Mouse (Mus musculus) hindbrain, embryonic 14.5 days (tissue): ENCODE results near the gene Plau. TPM values are rescaled to one million over a fixed set of nuclear protein-coding genes. Genes with fewer than 3 reads are reported as not detected.

Source experiments
- ATAC-seq: fragments of 200-750 bp; cut with Nextera tagmentation; 2 replicates; pipeline ENCODE4 v1.8.0; 2017; ENCODE audit warnings: moderate number of reproducible peaks, mild to moderate bottlenecking, moderate TSS enrichment, moderate library complexity; ENCODE audit not compliant: low FRiP score
- DNase-seq: peaks from one replicate; pipeline ENCODE4 v3.0.0-alpha.2; 2015; ENCODE audit warnings: low spot score
- H3K27ac ChIP-seq: fragments of 300-500 bp; sonication (generic); 2 replicates; pipeline ENCODE4 v1.5.1; 2014; ENCODE audit warnings: mild to moderate bottlenecking, moderate library complexity
- H3K27me3 ChIP-seq: fragments of 300-500 bp; sonication (generic); 2 replicates; pipeline ENCODE4 v1.6.1; 2014; ENCODE audit warnings: mild to moderate bottlenecking, low read length, mixed read lengths; ENCODE audit not compliant: control insufficient read depth, insufficient read depth
- H3K36me3 ChIP-seq: fragments of 300-500 bp; sonication (generic); replicated peaks from 2 replicates; pipeline ENCODE4 v1.6.1; 2014; ENCODE audit not compliant: control insufficient read depth, insufficient read depth
- H3K4me1 ChIP-seq: fragments of 300-500 bp; sonication (generic); replicated peaks from 2 replicates; pipeline ENCODE4 v1.6.1; 2014; ENCODE audit warnings: antibody characterized with exemption, low read length, mixed read lengths; ENCODE audit not compliant: control insufficient read depth, insufficient read depth
- H3K4me2 ChIP-seq: fragments of 300-500 bp; sonication (generic); replicated peaks from 2 replicates; pipeline ENCODE4 v1.6.1; 2014; ENCODE audit warnings: mild to moderate bottlenecking, moderate library complexity
- H3K4me3 ChIP-seq: fragments of 300-500 bp; sonication (generic); replicated peaks from 2 replicates; pipeline ENCODE4 v1.5.1; 2014; ENCODE audit warnings: mild to moderate bottlenecking, low read length
- H3K9ac ChIP-seq: fragments of 300-500 bp; sonication (generic); 2 replicates; pipeline ENCODE4 v1.6.1; 2014
- H3K9me3 ChIP-seq: fragments of 300-500 bp; sonication (generic); 2 replicates; pipeline ENCODE4 v1.6.1; 2016; ENCODE audit warnings: low read length; ENCODE audit not compliant: control insufficient read depth
- WGBS: fragments of 180-500 bp; shearing (Covaris S2); extraction: QIAGEN DNeasy Blood & Tissue Kit; methylation state at CpG from one replicate; pipeline ENCODE4 v1.1.7; 2014; 5-methylcytosine and 5-hydroxymethylcytosine counted together
- polyA plus RNA-seq: library from polyadenylated mRNA; unstranded; fragments of >200 nt; fragmentation: Nextera tagmentation; extraction: Ambion mirVana; gene quantifications from 2 replicates; pipeline ENCODE4 v1.2.1, GENCODE M21; 2014

The Plau gene
- polyA plus RNA-seq, 1 experiment from 2014 or later = 0.27 TPM

DNA sequence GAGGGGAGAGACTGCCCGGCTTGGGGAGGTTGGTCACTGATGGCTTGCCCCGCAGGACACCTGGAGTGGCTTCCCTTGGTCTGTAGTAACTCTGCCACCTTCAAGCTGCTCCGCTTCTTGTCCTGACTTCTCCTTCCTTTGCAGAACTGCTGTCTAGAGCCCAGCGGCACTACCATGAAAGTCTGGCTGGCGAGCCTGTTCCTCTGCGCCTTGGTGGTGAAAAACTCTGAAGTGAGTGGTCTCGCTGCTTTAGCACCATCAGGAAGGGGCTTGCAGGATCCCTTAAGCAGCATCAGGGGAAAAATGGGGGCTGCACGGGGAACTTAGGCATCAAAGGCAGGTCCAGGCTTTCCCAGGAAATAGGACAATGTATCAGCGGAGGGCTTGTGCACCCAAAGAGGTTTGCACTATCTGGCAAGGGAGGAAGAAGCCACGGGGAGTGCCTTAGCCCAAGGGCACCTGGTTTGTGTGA is 481 bp downstream of the Plau start:
- H3K27me3 ChIP-seq = peaks cover 4% of the 10 kb centered on the region; the same call in 1 of the 2 replicates
- H3K4me1 ChIP-seq = peaks cover 5% of the 10 kb centered on the region; the same call in 1 of the 2 replicates
- H3K36me3 ChIP-seq = no peaks in the 10 kb centered on the region
- H3K4me3 ChIP-seq = peak overlapping the region; percentile 44
- H3K27ac ChIP-seq = no peak overlapping the region
- no peaks in the 10 kb centered on the region for H3K9me3 ChIP-seq
- 6% methylated on average over 10 of the region's 10 CpGs for WGBS
- peak; percentile 48; the same call in 1 of the 2 replicates for ATAC-seq
- H3K9ac ChIP-seq = peak overlapping the region; percentile 68
- no peak for DNase-seq
- peak overlapping the region; percentile 89 for H3K4me2 ChIP-seq

DNA sequence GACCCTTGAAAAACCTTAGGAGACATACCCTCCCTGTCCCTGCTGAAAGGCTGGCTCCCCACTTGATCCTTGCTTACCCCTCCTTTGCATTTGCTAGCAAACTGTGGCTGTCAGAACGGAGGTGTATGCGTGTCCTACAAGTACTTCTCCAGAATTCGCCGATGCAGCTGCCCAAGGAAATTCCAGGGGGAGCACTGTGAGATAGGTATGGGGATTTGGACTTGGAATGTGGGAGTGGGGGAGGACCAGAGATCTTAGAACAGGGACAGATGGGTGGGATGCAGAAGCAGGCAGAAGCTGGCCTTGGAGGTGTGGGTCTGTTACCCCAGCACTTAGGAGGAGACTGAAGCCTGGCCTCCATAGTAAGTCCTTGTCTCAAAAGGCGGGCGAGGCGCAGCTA is 1.2 kb downstream of the Plau start:
- 78% methylated on average over 7 of the region's 7 CpGs for WGBS
- Histone ChIP-seq H3K4me3 (no peak overlapping the region), H3K27me3 (peaks cover 4% of the 10 kb centered on the region; the same call in 1 of the 2 replicates), H3K9me3 (no peaks in the 10 kb centered on the region), H3K4me1 (peaks cover 5% of the 10 kb centered on the region; the same call in 1 of the 2 replicates), H3K4me2 (peak overlapping the region; percentile 89; the same call in 1 of the 2 replicates), H3K27ac (no peak overlapping the region), H3K9ac (no peak overlapping the region), H3K36me3 (no peaks in the 10 kb centered on the region)
- DNase-seq = no peak
- no peak for ATAC-seq

DNA sequence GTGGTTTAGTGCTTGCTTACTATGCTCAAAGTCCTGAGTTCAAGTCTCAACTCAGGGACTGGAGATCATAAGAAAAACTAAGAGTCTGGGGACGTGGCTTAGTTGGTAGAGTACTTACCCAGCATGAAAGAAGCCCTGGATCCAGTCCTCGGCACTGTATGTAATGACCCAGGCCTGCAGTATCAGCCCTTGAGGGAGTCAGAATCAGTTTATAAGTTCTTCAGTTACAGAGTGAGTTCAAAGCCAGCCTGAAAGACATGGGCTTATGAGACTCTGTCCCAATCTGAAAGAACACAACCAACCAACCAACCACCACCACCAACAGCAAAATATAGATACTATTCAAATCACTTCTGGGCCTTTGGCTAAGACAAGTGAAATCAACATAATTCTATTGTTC is 5.1 kb downstream of the Plau start:
- no peak for DNase-seq
- ATAC-seq = no peak
- WGBS = 91% methylated on average over 2 of the region's 2 CpGs

DNA sequence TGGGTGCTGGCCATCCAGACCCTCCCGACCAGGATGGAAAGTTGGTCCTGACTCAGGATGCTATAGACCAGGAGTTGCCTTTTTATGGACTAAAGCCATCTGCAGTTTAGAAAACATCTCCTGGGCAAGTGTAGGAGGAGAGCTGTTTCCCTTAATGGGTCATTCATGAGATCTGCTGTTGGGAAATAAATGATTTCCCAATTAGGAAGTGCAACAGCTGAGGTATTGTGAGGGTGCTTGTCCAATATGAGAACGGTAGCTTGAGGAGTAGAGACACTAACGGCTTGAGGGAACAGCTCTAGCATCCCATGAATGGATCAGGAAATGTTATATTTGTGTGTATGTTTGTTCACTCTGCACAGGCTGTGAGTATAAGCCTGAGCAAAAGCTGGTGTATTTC is 6.2 kb downstream of the Plau start:
- no peak for DNase-seq
- no peak overlapping the region for H3K27ac ChIP-seq
- WGBS = 82% methylated on average over 3 of the region's 3 CpGs
- H3K4me1 ChIP-seq = no peaks in the 10 kb centered on the region
- no peak overlapping the region for H3K9ac ChIP-seq
- peaks cover under 1% of the 10 kb centered on the region; the same call in 1 of the 2 replicates for H3K27me3 ChIP-seq
- H3K9me3 ChIP-seq = no peaks in the 10 kb centered on the region
- H3K4me3 ChIP-seq = no peak overlapping the region
- no peak for ATAC-seq
- H3K4me2 ChIP-seq = no peak overlapping the region
- H3K36me3 ChIP-seq = no peaks in the 10 kb centered on the region

More for the DNA sequence above, 5.1 kb downstream of the Plau start:
- H3K4me1 ChIP-seq = peaks cover 5% of the 10 kb centered on the region; the same call in 1 of the 2 replicates
- H3K36me3 ChIP-seq = no peaks in the 10 kb centered on the region
- no peak overlapping the region for H3K4me3 ChIP-seq
- no peak overlapping the region for H3K4me2 ChIP-seq
- H3K9me3 ChIP-seq = no peaks in the 10 kb centered on the region
- H3K27me3 ChIP-seq = peaks cover 4% of the 10 kb centered on the region; the same call in 1 of the 2 replicates
- no peak overlapping the region for H3K9ac ChIP-seq
- no peak overlapping the region for H3K27ac ChIP-seq

DNA sequence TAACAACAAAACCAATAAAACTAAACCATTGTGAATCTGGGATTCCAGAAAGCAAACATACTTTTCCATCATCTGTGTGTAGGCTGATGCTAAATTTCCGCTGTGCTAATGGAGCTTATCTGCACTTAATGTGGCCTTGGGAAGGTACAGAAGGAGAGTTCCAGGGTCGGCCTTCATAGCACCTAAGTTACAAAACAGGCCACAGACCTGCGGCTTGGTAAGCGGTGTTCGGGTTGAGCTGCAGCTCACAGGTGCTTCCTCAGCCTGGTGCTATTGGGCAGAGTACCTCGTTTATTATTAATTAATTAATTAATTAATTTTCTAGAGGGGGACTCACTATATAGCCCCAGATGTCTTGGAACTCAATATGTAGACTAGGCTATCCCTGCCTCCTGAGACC is 7.7 kb downstream of the Plau start:
- DNase-seq (no peak), ATAC-seq (no peak)
- Histone ChIP-seq H3K27me3 (no peaks in the 10 kb centered on the region), H3K36me3 (no peaks in the 10 kb centered on the region), H3K9ac (no peak overlapping the region), H3K4me3 (no peak overlapping the region), H3K27ac (no peak overlapping the region), H3K4me1 (no peaks in the 10 kb centered on the region), H3K9me3 (no peaks in the 10 kb centered on the region), H3K4me2 (no peak overlapping the region)
- WGBS = 94% methylated on average over 6 of the region's 6 CpGs

DNA sequence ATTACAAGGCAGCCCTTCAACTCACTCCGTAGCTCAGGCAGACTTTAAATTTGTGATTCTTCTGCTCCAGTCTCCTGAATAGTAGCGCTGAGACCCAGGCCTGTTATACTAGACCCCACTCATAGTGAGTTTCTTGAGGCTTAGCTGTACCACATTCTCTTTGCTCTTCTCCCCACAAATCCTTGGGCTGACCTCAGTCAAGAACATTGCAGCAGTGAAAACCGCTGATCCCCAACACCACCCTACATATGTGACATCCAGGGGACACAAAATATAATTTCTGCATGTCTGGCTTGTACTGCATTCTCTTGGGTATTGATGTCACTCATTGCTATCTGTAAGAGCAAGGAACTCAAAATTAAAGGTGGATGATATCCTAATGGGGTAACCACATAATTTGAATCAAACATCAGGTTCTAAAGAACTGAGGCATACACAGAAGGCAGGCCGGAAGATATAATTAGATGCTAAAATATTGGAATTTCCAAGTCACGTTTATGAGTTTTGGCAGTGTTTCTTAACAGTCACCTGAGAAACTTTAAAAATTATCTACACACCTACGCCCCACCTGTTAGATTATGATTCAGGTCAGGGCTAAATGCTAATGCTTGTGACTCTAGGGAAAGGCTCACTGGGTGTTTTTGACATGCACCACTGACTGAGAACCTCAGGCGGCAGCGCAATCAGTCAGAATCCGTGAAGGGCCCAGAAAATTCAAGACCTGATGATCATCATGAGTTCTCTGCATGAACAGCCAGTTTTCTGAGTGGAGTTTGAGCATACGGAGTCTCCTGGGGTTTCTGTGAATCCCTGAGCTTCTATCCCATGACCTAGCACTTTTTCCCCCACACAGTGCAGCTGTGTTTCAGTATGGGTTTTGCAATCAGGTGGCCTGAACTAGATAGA is 8.5 kb downstream of the Plau start:
- Histone ChIP-seq H3K4me2 (no peak overlapping the region), H3K9ac (no peak overlapping the region), H3K27ac (no peak overlapping the region), H3K27me3 (no peaks in the 10 kb centered on the region), H3K4me3 (no peak overlapping the region), H3K9me3 (no peaks in the 10 kb centered on the region), H3K4me1 (no peaks in the 10 kb centered on the region), H3K36me3 (no peaks in the 10 kb centered on the region)
- DNase-seq (no peak), ATAC-seq (no peak)
- WGBS = 90% methylated on average over 10 of the region's 10 CpGs

DNA sequence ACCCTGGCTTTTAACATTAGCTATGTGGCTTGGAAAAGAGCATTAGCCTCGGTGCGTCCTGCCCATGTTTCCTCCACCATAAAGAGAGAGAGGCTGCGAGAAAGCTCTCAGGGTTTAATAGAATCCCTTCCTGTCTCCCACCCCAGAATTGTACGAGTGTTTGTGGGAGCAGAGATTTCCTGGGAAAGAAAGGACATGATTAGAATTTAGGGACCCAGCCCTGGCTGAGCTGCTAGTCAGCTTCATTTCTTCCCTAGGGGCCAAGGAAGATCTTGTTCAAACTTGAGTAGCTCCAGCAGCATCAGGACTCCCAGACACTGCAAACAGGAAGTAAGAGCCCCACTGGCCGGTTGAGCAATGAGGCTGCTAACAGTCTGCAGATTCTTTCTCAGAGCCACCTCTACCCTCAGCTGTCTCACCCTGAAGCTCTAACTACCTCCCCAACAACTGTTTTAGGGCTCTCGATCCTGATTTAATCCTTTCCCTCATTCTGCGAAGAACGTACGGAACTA is 9.2 kb downstream of the Plau start:
- ATAC-seq (no peak), DNase-seq (no peak)
- no peaks in the 10 kb centered on the region for H3K9me3 ChIP-seq
- WGBS = 86% methylated on average over 9 of the region's 9 CpGs
- no peaks in the 10 kb centered on the region for H3K4me1 ChIP-seq
- no peak overlapping the region for H3K4me3 ChIP-seq
- H3K9ac ChIP-seq = no peak overlapping the region
- H3K4me2 ChIP-seq = no peak overlapping the region
- H3K36me3 ChIP-seq = no peaks in the 10 kb centered on the region
- H3K27ac ChIP-seq = no peak overlapping the region
- no peaks in the 10 kb centered on the region for H3K27me3 ChIP-seq

DNA sequence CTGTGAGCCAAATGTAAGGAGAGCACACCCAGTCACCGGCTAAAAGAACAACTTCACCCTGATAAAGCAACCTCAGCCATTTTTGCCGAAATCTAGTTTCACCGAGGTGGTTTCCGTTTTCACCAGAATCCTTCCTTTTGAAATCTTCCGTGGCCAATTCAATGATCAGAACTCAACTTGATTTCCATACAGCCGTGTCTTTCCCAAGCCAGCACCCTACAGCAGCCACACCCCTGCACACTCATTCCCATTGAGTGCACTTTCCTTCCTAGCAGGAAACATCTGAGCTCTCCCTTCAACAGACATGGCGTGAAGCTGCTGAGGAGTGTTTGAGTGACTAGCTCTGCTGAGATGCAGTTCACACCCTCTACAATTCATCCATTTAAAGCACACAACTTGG is 9.8 kb downstream of the Plau start:
- H3K36me3 ChIP-seq = no peaks in the 10 kb centered on the region
- H3K9me3 ChIP-seq = no peaks in the 10 kb centered on the region
- H3K4me2 ChIP-seq = no peak overlapping the region
- H3K27me3 ChIP-seq = no peaks in the 10 kb centered on the region
- no peak for ATAC-seq
- no peak overlapping the region for H3K4me3 ChIP-seq
- WGBS = 85% methylated on average over 7 of the region's 7 CpGs
- H3K27ac ChIP-seq = no peak overlapping the region
- DNase-seq = no peak
- no peaks in the 10 kb centered on the region for H3K4me1 ChIP-seq
- H3K9ac ChIP-seq = no peak overlapping the region

DNA sequence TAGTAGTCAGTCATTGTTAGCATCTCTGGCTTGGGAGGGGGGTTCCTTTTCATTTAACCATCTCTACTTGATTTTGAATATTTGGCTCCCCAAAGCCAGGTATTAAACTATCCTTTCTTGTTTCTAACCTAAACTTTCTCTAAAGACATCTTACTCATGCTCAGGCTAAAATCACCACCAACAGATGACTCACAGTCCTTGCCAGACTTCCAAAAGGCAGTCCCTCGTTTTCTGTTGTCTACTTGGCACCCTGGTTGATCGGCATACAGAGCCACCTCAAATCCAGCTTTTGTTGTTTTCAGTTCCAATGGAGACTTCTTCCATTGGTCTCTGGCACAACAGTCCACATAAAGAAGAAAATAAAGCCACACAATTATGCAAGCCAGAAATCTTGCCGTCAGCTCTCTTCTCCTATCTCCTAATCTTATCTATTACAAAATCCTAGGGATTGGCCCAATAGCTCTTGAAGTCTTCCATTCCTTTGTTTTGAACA is 11.2 kb downstream of the Plau start:
- H3K27ac ChIP-seq = no peak overlapping the region
- WGBS = 85% methylated on average over 3 of the region's 3 CpGs
- DNase-seq (no peak), ATAC-seq (no peak)
- H3K4me3 ChIP-seq = no peak overlapping the region
- H3K4me1 ChIP-seq = no peaks in the 10 kb centered on the region
- H3K9ac ChIP-seq = no peak overlapping the region
- no peak overlapping the region for H3K4me2 ChIP-seq
- H3K36me3 ChIP-seq = no peaks in the 10 kb centered on the region
- H3K9me3 ChIP-seq = no peaks in the 10 kb centered on the region
- no peaks in the 10 kb centered on the region for H3K27me3 ChIP-seq
